Mouse (Mus musculus) cerebral cortex, adult 2 months (tissue): Measurements from ENCODE around the gene Capn9.

ENCODE experiments used
- WGBS: fragments of 180-500 bp; shearing (Covaris S2); methylation state at CpG from one replicate; pipeline ENCODE4 v1.1.7; 2018; 5-methylcytosine and 5-hydroxymethylcytosine counted together

Capn9 gene

DNA sequence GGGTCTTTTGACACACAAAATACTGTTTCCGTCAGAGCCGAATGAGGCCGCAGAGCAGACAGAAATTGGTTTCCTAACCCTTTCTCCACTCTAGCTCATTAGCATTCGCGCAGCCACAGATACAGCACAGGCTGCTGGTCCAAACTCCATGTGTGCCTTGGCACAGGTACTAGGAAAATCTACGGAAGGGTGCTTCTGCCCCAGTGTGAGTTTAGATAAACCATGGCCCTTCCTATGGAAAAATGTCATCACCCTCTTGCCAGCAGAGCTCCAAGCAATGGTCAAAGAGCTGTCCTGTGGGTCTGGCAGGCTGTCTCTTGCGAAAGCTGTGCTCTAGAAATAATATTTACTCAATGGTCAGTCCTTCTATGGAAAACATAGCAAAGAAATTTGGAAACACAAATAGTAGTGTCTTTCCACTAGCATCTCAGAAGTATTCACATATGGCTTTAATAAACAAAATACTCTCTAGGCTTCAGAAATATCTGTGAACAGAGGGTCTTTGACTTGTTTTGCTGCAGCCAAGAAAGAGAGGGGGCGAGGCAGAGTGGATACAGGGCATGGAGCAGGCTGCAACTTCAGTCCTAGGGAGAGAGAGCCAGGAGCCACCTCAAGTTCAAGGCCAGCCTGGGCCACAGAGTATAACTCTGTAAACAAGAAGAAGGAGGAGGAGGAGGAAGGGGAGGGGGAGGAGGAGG is 4.0 kb upstream of the Capn9 start:
- WGBS: 68% methylated on average over 8 of the region's 8 CpGs

DNA sequence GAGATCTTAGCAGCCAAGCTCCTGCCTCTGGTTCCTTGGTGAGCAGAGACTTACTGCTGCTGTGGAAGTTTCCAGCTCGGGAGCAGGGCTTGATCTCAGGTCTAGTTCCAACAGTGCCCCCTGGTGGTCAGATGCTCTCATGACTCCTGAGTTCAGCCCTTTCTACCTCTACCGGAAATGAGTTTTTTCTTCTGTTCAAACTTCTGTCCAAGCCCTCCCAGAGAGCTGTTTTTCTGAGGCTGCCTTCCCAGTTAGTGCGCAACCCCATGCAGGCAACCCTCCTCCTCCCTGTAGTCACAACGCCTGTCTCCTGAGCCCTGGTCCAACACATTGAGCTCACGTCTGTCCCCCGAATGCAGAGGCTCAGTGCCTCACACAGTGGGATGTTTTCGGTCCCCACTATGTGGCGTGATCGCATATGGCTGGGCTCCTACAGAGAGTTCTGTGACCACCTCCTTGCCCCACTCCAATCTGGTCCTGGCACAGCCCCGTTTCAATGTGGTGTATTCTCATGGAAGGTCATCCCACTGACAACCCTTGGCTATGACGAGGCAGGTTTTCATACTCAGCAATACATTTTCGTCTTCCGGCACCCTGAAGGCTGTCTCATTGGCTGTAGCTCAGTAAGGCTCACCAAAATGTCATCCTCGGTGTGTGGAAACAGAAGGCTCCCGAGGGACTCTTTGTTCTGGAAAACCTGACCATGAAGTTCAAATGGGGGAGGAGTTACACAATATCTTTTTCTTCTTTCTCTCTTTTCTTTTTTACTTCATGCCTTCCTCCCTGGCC is 2.2 kb upstream of the Capn9 start:
- WGBS: 48% methylated on average over 15 of the region's 15 CpGs

DNA sequence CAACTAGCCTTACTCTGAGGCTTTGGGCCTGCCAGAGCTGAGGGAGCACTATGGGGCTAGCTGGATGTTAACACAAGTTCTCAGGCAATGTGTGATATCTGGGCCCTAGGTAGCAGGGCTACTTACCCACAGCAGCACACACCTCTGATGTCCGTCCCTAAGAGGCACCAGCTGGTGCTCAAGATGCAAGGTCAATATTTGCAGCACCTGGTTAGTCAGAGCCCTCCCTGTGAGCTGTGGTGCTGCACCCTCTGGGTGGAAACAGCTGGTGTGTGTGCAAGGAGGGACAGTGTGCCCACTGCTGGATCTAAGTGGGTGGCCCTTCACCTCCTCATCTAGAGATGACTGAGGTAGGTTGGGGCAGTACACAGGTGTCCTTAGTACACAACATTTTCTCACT is 840 bp downstream of the Capn9 start:
- 94% methylated on average over 1 of the region's 1 CpGs for WGBS

GRCm38 (mm10) chr8:124585718-124586425 is 10.0 kb downstream of the Capn9 start:
- WGBS: 54% methylated on average over 3 of the region's 3 CpGs

- 78% methylated on average over 2 of the region's 2 CpGs for WGBS
Measured at GRCm38 (mm10) chr8:124586556-124586955, 10.6 kb downstream of the Capn9 start.

GRCm38 (mm10) chr8:124589393-124589792 is 13.5 kb downstream of the Capn9 start:
- WGBS: 80% methylated on average over 4 of the region's 4 CpGs

DNA sequence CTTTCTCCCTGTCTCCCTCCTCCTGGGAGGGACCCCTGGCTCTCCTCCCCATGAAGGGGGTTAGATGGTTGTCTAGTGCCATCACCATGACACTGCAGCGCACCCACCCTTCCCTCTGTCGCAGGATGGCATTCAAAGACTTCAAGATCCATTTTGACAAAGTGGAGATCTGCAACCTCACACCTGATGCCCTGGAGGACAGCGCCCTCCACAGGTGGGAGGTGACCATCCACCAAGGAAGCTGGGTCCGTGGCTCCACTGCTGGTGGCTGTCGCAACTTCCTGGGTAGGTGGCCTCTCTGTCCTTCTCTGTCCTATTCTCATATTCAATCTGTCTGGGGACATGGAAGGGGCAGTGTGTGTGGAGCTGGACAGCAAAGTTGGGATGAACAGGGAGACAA is 28.2 kb downstream of the Capn9 start:
- 76% methylated on average over 5 of the region's 5 CpGs for WGBS

DNA sequence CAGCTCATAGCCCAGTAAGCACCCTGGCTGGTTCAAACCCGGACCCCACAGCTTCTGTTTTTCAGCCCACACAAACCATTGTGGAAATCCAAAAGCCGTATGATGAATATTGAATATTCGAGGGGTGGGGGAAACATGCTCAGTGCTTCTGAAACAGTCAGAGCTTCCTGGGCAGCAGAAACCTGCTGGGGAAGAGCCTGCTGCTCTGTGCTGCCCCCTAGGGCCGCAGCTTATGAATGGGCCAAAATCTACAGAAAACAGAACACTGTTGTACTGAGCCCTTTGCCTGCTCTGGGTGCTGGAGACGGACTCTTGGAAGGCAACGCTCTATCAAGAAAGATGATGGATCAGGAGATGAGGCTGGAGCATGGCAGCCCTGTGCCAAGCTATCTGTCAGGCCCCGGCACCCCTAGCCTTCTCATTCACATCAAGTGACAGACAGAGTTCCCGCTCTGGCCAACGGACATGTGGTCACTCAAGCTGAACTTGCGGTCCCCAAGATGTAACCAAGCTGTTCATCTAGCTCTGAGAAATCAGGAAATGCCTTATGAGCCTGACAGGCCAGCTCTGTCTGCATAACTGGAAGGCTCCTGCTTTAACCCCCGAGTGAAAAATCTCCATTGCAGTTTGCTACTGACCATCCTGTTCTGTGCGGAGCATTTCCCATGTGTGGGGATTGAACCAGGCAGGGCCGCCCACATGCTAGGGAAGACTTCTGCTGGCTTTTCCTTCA is 32.5 kb downstream of the Capn9 start:
- 74% methylated on average over 13 of the region's 13 CpGs for WGBS

GRCm38 (mm10) chr8:124608972-124609353 is 33.1 kb downstream of the Capn9 start:
- WGBS: 47% methylated on average over 9 of the region's 9 CpGs

DNA sequence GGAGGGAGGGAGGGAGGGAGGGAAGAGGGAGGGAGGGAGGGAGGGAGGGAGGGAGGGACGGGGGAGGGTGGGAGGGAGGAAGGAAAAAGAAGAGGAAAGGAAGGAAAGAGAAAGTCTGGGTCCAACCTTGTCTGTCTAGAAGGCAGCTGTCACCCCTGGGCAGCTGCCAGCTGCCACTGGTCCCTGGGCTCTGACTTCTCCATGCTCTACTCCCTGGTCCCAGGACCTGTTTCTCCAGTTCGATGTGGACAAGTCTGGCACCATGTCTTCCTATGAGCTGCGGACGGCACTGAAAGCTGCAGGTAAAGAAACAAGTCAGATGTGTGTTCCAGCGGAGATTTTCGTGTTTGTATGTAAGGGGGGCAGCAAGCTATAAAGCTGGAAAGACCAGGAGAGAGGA is 38.4 kb downstream of the Capn9 start:
- WGBS: 85% methylated on average over 5 of the region's 6 CpGs

GRCm38 (mm10) chr8:124617266-124617869 is 41.5 kb downstream of the Capn9 start:
- under 1% methylated on average over 17 of the region's 17 CpGs for WGBS

DNA sequence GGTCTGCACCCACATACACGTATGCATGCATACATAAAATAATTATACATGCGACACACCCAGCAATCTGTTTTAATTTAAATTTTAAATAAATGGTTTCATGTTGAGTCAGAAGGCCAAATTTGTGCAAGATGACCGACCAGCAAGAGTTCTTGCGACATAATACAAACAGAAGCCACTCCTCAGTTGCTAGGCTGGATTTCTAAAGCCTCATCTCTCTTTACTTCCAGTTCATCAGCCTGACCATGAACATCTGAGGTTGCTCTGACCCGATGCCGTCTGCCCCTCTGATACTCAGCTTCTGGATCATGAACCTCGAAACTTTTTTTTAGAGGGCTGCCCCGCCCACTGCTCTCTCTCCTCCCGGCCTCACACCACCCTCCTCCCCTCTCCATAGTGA is 42.3 kb downstream of the Capn9 start:
- 40% methylated on average over 9 of the region's 9 CpGs for WGBS

DNA sequence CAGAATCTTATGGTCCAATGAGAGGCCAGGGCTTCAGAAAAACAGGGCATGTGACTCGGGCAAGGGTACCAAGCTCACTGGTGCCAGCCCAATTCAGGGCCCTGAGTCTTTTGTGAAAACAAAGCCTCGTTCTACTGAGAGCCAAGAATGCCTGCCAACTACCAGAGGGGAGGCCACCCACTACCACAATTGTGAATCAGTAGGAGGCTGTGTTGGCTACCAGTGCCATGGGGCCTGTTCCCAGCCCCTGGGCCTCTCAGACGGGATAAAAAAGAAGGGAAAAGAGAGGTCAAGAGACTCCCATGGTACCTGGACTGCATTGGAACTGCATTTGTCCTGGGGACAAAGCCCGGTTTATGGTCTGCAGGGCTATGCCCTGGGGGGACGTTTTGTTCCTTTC is 45.3 kb downstream of the Capn9 start:
- WGBS: 65% methylated on average over 5 of the region's 5 CpGs

DNA sequence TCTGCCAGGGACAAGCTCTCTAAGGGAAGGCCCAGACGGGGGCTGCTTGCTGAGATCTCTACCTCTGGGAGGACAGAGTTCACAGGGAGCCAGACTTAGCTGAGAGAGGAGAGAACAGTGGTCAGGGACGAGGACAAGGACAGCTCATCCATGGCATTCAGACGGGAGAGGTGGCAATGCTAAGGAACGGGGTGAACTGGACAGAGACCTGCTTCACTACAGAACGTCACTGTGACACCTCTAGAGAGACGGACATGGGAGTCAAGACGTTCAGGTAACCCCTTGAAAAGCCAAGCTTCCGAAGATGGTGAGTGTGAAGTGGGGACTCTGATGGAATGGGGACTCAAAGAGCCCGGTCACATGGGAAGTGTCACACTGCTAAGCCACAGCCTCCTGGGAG is 50.3 kb downstream of the Capn9 start:
- 95% methylated on average over 9 of the region's 9 CpGs for WGBS

- 77% methylated on average over 6 of the region's 6 CpGs for WGBS
Measured at GRCm38 (mm10) chr8:124630489-124630888, 54.6 kb downstream of the Capn9 start.

DNA sequence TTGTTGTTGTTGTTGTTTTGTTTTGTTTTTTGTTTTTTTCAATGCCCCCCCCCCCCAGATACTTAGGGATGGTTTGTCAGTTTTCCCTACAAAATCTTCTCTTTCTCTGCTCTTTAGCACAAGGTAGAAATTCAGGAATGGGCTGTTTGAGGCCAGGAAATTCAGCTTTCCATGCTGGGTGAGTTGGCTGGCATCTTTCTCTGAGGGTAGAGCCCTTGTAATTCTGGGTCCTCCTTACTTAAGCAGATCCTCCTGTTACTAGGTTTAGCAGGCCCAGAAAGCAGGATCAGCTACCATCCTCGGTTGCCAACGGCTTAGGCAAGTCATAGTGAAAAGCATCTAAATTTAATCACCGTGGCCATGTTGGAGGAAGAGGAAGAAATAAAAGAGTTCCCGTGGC is 55.0 kb downstream of the Capn9 start:
- 27% methylated on average over 4 of the region's 4 CpGs for WGBS

DNA sequence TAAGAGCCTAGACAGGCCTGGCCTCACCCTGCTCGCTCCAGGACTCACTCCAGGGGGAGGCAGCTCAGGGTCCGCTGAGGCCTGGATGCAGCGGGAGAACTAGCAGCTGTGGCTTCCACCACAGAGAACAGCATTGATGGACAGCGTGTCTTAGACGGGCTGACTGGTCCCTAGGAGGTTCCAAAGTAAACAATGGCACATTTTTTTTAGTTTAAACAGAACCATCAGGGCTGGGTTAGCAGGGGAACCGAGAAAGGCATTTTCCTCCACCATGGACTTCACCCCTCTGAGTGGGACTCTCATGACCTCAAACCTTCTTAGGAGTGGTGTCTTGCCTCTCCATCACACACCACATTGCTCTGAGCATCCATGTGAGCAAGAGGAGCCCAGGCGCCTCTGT is 56.1 kb downstream of the Capn9 start:
- WGBS: 61% methylated on average over 7 of the region's 7 CpGs

DNA sequence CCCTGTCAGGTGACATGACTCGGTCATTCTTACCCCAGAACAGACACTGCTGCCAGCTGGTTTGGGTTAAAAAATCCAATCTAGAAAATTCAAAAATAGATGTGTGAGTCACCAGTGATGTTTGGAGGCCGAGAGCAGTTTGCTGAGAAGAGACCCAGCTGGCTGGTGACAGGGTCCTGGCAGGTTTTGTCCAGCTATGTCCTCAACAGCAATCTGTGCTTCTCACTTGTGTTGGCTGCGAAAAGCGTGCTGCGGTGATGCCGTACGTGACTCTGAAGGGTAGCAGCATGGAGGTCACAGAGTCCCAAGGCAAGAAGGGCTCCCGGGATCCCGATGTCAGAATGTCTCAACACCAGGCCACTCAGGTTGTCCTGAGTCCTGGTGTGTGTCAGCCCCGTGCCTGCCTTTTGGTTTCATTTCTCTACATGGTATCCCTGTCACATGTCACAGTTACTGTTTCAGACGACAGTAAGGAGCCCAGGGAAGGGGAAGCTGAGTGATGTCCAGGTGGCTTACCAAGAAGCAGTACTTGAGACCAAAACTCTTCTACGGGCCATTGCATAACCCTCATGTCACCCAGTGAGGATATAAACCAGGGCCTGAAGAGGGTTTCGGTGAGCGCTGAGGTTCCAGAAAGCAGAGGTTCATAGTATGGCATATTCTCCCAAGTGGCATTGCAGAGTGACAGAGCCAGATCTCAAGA is 57.2 kb downstream of the Capn9 start:
- 55% methylated on average over 14 of the region's 14 CpGs for WGBS

GRCm38 (mm10) chr8:124634411-124635246 is 58.7 kb downstream of the Capn9 start:
- WGBS: 60% methylated on average over 13 of the region's 13 CpGs

DNA sequence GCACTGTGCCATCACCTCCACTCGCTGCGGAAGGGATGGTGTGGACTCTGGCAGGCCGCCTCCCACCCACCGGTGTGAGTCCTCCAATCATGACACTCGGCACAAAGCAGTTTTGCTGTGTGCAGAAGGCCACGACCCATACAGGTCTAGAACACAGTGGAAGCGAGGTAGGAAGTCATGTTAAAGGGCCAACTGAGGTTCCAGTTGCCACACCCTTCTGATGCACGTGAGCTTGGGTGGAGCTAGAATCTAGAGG is 59.3 kb downstream of the Capn9 start:
- 85% methylated on average over 8 of the region's 8 CpGs for WGBS
